Mouse (Mus musculus): ENCODE results near the gene Cacna1d. TPM values are rescaled to one million over a fixed set of nuclear protein-coding genes. Genes with fewer than 3 reads are reported as not detected.

Cacna1d gene
- 1 to 10 TPM; 1.6 to 2.2 TPM for polyA plus RNA-seq (2017; shearing (Covaris generic))

- no peak for ATAC-seq
Measured at GRCm38 (mm10) chr14:30491342-30491741, at the start of gene Cacna1d. Cacna1d (minus strand) TSS chr14:30491455.

- ATAC-seq, result no peak
Measured at GRCm38 (mm10) chr14:30533780-30534450, 42.7 kb upstream of the Cacna1d start.

- ATAC-seq, result no peak
Measured at GRCm38 (mm10) chr14:30531896-30532295, 40.6 kb upstream of the Cacna1d start.

GRCm38 (mm10) chr14:30531431-30531830, 40.2 kb upstream of the Cacna1d start:
- no peak for ATAC-seq

- no peak for ATAC-seq
Measured at GRCm38 (mm10) chr14:30530726-30531269, 39.5 kb upstream of the Cacna1d start.

GRCm38 (mm10) chr14:30529454-30529853, 38.2 kb upstream of the Cacna1d start:
- ATAC-seq, result no peak

- no peak for ATAC-seq
Measured at GRCm38 (mm10) chr14:30528961-30529360, 37.7 kb upstream of the Cacna1d start.

- ATAC-seq, result no peak
Measured at GRCm38 (mm10) chr14:30528392-30528791, 37.1 kb upstream of the Cacna1d start.

- ATAC-seq, result no peak
Measured at GRCm38 (mm10) chr14:30523356-30523755, 32.1 kb upstream of the Cacna1d start.

GRCm38 (mm10) chr14:30519323-30519722, 28.1 kb upstream of the Cacna1d start:
- no peak for ATAC-seq

GRCm38 (mm10) chr14:30515931-30516723, 24.9 kb upstream of the Cacna1d start:
- ATAC-seq, result no peak

- ATAC-seq, result no peak
Measured at GRCm38 (mm10) chr14:30512896-30513295, 21.6 kb upstream of the Cacna1d start.

- no peak for ATAC-seq
Measured at GRCm38 (mm10) chr14:30510214-30510763, 19.0 kb upstream of the Cacna1d start.

- ATAC-seq, result no peak
Measured at GRCm38 (mm10) chr14:30504990-30505389, 13.7 kb upstream of the Cacna1d start.

- no peak for ATAC-seq
Measured at GRCm38 (mm10) chr14:30498202-30498601, 6.9 kb upstream of the Cacna1d start.

- ATAC-seq, result no peak
Measured at GRCm38 (mm10) chr14:30494998-30495397, 3.7 kb upstream of the Cacna1d start.

GRCm38 (mm10) chr14:30493276-30493675, 2.0 kb upstream of the Cacna1d start:
- no peak for ATAC-seq

- peak; percentile 99 for ATAC-seq
Measured at GRCm38 (mm10) chr14:30479361-30479948, 11.8 kb downstream of the Cacna1d start, which contains the start of gene Dcp1a. Dcp1a (plus strand) TSS chr14:30479535.

GRCm38 (mm10) chr14:30474416-30474815, 16.8 kb downstream of the Cacna1d start:
- no peak for ATAC-seq

- no peak for ATAC-seq
Measured at GRCm38 (mm10) chr14:30473605-30474004, 17.6 kb downstream of the Cacna1d start.

- no peak for ATAC-seq
Measured at GRCm38 (mm10) chr14:30463312-30463711, 27.9 kb downstream of the Cacna1d start.

GRCm38 (mm10) chr14:30459891-30460523, 31.2 kb downstream of the Cacna1d start:
- ATAC-seq, result peak; percentile 79
